Mouse (Mus musculus): ENCODE measurements around the gene Kel. TPM values are rescaled to one million over a fixed set of nuclear protein-coding genes. Genes with fewer than 3 reads are reported as not detected.

Gene Kel
- total RNA-seq (2023) = 1 to 10 TPM in 1 of 2 experiments, not detected in 1; 1.5 TPM

DNA sequence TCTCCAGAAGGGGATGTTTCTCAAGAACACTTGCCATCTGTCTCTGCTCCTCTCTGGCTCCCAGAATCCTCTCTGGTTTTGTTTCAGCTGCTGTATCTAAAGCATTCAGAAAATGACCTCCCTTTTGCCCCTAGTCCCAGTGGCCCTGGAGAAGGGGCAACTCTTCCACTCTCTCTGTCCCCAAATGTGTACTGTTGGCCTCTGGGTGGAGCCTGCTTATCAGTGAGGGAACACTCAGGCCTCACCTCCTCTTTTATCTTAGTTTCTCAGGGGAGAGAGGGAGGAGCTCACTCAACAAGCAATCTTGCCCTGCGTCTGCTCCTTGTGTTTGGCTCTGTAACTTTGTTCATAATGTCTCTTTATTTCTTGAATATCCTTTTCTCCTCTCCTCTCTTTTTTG lies at the start of gene Kel:
Kel (minus strand) TSS at position 217 of the 400 bp plus-strand sequence.

DNA sequence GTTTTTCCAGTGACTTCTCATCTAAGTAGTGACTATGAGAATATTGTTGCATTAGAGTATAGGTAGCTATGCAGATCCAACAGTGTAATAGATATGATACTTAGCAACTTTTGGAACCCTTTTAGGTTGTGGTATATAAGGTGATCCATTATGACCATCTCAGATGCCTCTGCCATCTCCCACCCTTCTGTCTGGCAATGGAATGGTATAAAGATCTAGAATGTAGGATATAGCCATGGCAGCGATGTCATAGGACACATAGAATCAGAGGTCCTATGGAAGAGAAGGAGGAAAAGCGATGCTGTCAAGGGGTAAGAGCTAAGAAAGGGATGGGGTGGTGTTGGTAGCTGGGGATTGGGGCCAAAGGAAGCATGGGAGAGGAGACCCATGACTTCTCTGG lies 20.0 kb downstream of the Kel start, which contains the start of gene Llcfc1:
Llcfc1 (plus strand) TSS at position 301 of the 400 bp plus-strand sequence.

DNA sequence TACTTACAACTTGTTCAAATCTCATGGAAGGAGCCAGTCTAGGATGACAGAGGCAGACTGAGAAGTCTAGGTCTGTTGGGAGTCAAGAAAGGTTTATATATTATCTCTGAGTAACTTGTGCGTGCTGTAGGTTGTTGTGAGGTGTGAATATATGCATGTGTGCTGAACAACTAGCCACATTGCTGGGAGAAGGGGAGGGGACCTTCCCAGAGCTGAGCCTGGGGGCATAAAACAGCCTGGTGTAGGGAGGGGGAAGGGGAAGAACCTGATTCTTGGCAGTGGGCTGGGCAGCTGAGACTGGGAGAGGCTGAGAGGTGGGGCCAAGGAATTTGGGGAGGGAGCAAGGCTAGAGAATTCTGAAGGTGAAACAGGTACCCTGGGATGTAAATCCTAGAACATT lies 23.5 kb downstream of the Kel start, which contains the start of gene Trpv5:
Trpv5 (minus strand) TSS at position 101 of the 400 bp plus-strand sequence.

Other genes starting within 250 kb of the Kel start
- gene Prss1, start 245.4 kb downstream of the Kel start, total RNA-seq (2023) = not detected
- 1 to 10 TPM in 1 of 2 experiments, not detected in 1; 1.8 TPM for gene Prss2, start 182.6 kb downstream of the Kel start, total RNA-seq (2023)
- gene Ephb6, start 98.9 kb downstream of the Kel start, total RNA-seq (2023) = 1 to 10 TPM; 1.0 to 1.1 TPM
- gene Trpv6, start 67.9 kb downstream of the Kel start, total RNA-seq (2023) = not detected
- not detected for gene Trpv5, start 23.6 kb downstream of the Kel start, total RNA-seq (2023)
- not detected for gene Llcfc1, start 19.9 kb downstream of the Kel start, total RNA-seq (2023)
- gene Olfr459, start 70.8 kb upstream of the Kel start, total RNA-seq (2023) = not detected
- gene Pip, start 143.2 kb upstream of the Kel start, total RNA-seq (2023) = not detected
- not detected for gene Sval2, start 148.7 kb upstream of the Kel start, total RNA-seq (2023)
- gene Sval1, start 247.3 kb upstream of the Kel start, total RNA-seq (2023) = not detected